Mouse (Mus musculus) intestine, embryonic 15.5 days (tissue): ENCODE results near the gene Perm1. TPM values are rescaled to one million over a fixed set of nuclear protein-coding genes. Genes with fewer than 3 reads are reported as not detected.

ENCODE experiments used
- ATAC-seq: fragments of 200-750 bp; cut with Nextera tagmentation; 2 replicates; pipeline ENCODE4 v1.8.0; 2017; ENCODE audit warnings: moderate TSS enrichment, moderate library complexity
- H3K27ac ChIP-seq: fragments of 300-500 bp; sonication (generic); 2 replicates; pipeline ENCODE4 v1.5.1; 2015; ENCODE audit warnings: mild to moderate bottlenecking, inconsistent platforms
- H3K27me3 ChIP-seq: fragments of 300-500 bp; sonication (generic); replicated peaks from 2 replicates; pipeline ENCODE4 v1.6.1; 2015; ENCODE audit warnings: inconsistent platforms
- H3K36me3 ChIP-seq: fragments of 300-500 bp; sonication (generic); 2 replicates; pipeline ENCODE4 v1.6.1; 2015; ENCODE audit warnings: inconsistent platforms
- H3K4me1 ChIP-seq: fragments of 300-500 bp; sonication (generic); replicated peaks from 2 replicates; pipeline ENCODE4 v1.6.1; 2015; ENCODE audit warnings: inconsistent platforms
- H3K4me2 ChIP-seq: fragments of 300-500 bp; sonication (generic); replicated peaks from 2 replicates; pipeline ENCODE4 v1.6.1; 2015; ENCODE audit warnings: mild to moderate bottlenecking, inconsistent platforms
- H3K4me3 ChIP-seq: fragments of 300-500 bp; sonication (generic); replicated peaks from 2 replicates; pipeline ENCODE4 v1.5.1; 2015; ENCODE audit warnings: inconsistent platforms
- H3K9ac ChIP-seq: fragments of 300-500 bp; sonication (generic); 2 replicates; pipeline ENCODE4 v1.6.1; 2015; ENCODE audit warnings: inconsistent platforms
- H3K9me3 ChIP-seq: fragments of 300-500 bp; sonication (generic); 2 replicates; pipeline ENCODE4 v1.6.1; 2016; ENCODE audit warnings: inconsistent platforms
- WGBS: fragments of 180-500 bp; shearing (Covaris S2); methylation state at CpG from one replicate; pipeline ENCODE4 v1.1.7; 2015; 5-methylcytosine and 5-hydroxymethylcytosine counted together
- polyA plus RNA-seq: library from polyadenylated mRNA; unstranded; fragments of >200 nt; fragmentation: Nextera tagmentation; extraction: Ambion mirVana; gene quantifications from 2 replicates; pipeline ENCODE4 v1.2.1, GENCODE M21; 2015

The Perm1 gene
- polyA plus RNA-seq, 1 experiment from 2014 or later = 0.40 TPM

- Histone ChIP-seq H3K9ac (peak overlapping the region; percentile 46), H3K27ac (peak overlapping the region; percentile 45; the same call in 1 of the 2 replicates), H3K4me3 (peak overlapping the region; percentile 54), H3K9me3 (no peaks in the 10 kb centered on the region), H3K27me3 (peaks cover 13% of the 10 kb centered on the region; the same call in 1 of the 2 replicates), H3K4me1 (no peaks in the 10 kb centered on the region; the same call in 1 of the 2 replicates), H3K36me3 (no peaks in the 10 kb centered on the region), H3K4me2 (peak overlapping the region; percentile 94)
- peak; percentile 53 for ATAC-seq
- under 1% methylated on average over 49 of the region's 49 CpGs for WGBS
Measured at GRCm38 (mm10) chr4:156203413-156204131, 12.1 kb upstream of the Perm1 start.

- Histone ChIP-seq H3K27ac (no peak overlapping the region), H3K9ac (no peak overlapping the region), H3K4me1 (no peaks in the 10 kb centered on the region; the same call in 1 of the 2 replicates), H3K36me3 (no peaks in the 10 kb centered on the region), H3K9me3 (no peaks in the 10 kb centered on the region), H3K4me2 (no peak overlapping the region), H3K27me3 (peaks cover 5% of the 10 kb centered on the region; the same call in 1 of the 2 replicates), H3K4me3 (no peak overlapping the region)
- no peak for ATAC-seq
- WGBS = 84% methylated on average over 4 of the region's 4 CpGs
Measured at GRCm38 (mm10) chr4:156208872-156209271, 6.8 kb upstream of the Perm1 start.

- Histone ChIP-seq H3K4me1 (no peaks in the 10 kb centered on the region), H3K9me3 (no peaks in the 10 kb centered on the region), H3K27ac (no peak overlapping the region), H3K4me2 (no peak overlapping the region), H3K36me3 (no peaks in the 10 kb centered on the region), H3K4me3 (no peak overlapping the region), H3K27me3 (no peaks in the 10 kb centered on the region), H3K9ac (no peak overlapping the region)
- ATAC-seq = no peak
- WGBS = 73% methylated on average over 13 of the region's 13 CpGs
Measured at GRCm38 (mm10) chr4:156209963-156210635, 5.6 kb upstream of the Perm1 start.

DNA sequence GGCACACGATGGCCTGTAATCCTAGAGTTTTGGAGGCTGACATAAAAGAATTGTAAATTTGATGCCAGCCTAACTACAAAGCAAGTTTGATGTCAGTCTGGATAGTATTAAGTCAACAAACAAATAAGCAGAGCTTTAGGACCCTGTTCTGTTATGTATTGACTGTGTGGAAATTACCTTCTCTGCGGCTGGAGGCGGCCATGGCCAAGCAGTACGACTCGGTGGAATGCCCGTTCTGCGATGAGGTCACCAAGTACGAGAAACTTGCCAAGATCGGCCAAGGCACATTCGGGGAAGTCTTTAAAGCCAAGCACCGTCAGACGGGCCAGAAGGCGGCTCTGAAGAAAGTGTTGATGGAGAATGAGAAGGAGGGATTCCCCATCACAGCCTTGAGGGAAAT, 2.5 kb upstream of the Perm1 start:
- Histone ChIP-seq H3K36me3 (no peaks in the 10 kb centered on the region), H3K4me3 (no peak overlapping the region), H3K4me1 (no peaks in the 10 kb centered on the region), H3K27me3 (no peaks in the 10 kb centered on the region), H3K9me3 (no peaks in the 10 kb centered on the region), H3K9ac (no peak overlapping the region), H3K27ac (no peak overlapping the region), H3K4me2 (no peak overlapping the region)
- no peak for ATAC-seq
- WGBS = 92% methylated on average over 13 of the region's 13 CpGs

- Histone ChIP-seq H3K27me3 (no peaks in the 10 kb centered on the region), H3K27ac (no peak overlapping the region), H3K9me3 (no peaks in the 10 kb centered on the region), H3K4me2 (no peak overlapping the region), H3K4me3 (no peak overlapping the region), H3K36me3 (no peaks in the 10 kb centered on the region), H3K4me1 (no peaks in the 10 kb centered on the region), H3K9ac (no peak overlapping the region)
- no peak for ATAC-seq
- WGBS = 81% methylated on average over 2 of the region's 2 CpGs
Measured at GRCm38 (mm10) chr4:156216196-156216595, 528 bp downstream of the Perm1 start.

- H3K4me1 ChIP-seq = no peaks in the 10 kb centered on the region
- 76% methylated on average over 16 of the region's 16 CpGs for WGBS
- no peak overlapping the region for H3K4me2 ChIP-seq
- H3K27ac ChIP-seq = no peak overlapping the region
- H3K4me3 ChIP-seq = no peak overlapping the region
- H3K9ac ChIP-seq = no peak overlapping the region
- ATAC-seq = no peak
- H3K36me3 ChIP-seq = no peaks in the 10 kb centered on the region
- no peaks in the 10 kb centered on the region for H3K27me3 ChIP-seq
- no peaks in the 10 kb centered on the region for H3K9me3 ChIP-seq
Measured at GRCm38 (mm10) chr4:156217022-156217669, 1.5 kb downstream of the Perm1 start.

GRCm38 (mm10) chr4:156217838-156218237, 2.2 kb downstream of the Perm1 start:
- no peak for ATAC-seq
- Histone ChIP-seq H3K4me1 (no peaks in the 10 kb centered on the region), H3K9me3 (no peaks in the 10 kb centered on the region), H3K27me3 (no peaks in the 10 kb centered on the region), H3K36me3 (no peaks in the 10 kb centered on the region), H3K27ac (no peak overlapping the region), H3K4me3 (no peak overlapping the region), H3K9ac (no peak overlapping the region), H3K4me2 (no peak overlapping the region)
- 84% methylated on average over 16 of the region's 16 CpGs for WGBS

- Histone ChIP-seq H3K27me3 (no peaks in the 10 kb centered on the region), H3K4me1 (no peaks in the 10 kb centered on the region), H3K9me3 (no peaks in the 10 kb centered on the region), H3K27ac (no peak overlapping the region), H3K4me3 (no peak overlapping the region), H3K4me2 (no peak overlapping the region), H3K9ac (no peak overlapping the region), H3K36me3 (no peaks in the 10 kb centered on the region)
- no peak for ATAC-seq
- WGBS = 87% methylated on average over 11 of the region's 11 CpGs
Measured at GRCm38 (mm10) chr4:156219936-156220335, 4.3 kb downstream of the Perm1 start.

DNA sequence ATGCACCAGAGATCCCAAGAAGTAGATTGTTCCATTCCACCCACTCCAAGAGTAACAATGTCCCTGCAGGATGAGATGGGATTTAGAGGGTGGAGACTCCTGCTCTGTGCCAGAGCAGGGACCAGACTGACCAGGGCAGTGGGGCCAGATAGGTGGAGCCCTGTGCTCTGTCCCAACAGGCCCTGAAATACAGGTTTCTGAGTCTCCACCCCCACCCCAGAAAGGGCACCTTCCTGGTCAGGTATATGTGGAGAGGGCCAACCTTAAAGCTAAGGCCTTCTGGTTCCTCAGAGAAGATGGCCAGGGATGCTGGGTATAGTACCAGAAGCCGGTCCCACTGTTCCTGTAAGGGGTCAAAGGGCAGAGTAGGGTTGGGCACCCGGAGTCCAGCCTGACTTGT, 8.6 kb downstream of the Perm1 start:
- H3K27me3 ChIP-seq = no peaks in the 10 kb centered on the region
- 0 out of 2 replicates have a peak, but pooled peaks cover 4% of the 10 kb centered on the region for H3K36me3 ChIP-seq
- no peak overlapping the region for H3K27ac ChIP-seq
- no peak overlapping the region for H3K9ac ChIP-seq
- no peak overlapping the region for H3K4me3 ChIP-seq
- H3K4me1 ChIP-seq = peaks cover 15% of the 10 kb centered on the region
- no peaks in the 10 kb centered on the region for H3K9me3 ChIP-seq
- ATAC-seq = no peak
- WGBS = 79% methylated on average over 2 of the region's 2 CpGs
- H3K4me2 ChIP-seq = no peak overlapping the region

DNA sequence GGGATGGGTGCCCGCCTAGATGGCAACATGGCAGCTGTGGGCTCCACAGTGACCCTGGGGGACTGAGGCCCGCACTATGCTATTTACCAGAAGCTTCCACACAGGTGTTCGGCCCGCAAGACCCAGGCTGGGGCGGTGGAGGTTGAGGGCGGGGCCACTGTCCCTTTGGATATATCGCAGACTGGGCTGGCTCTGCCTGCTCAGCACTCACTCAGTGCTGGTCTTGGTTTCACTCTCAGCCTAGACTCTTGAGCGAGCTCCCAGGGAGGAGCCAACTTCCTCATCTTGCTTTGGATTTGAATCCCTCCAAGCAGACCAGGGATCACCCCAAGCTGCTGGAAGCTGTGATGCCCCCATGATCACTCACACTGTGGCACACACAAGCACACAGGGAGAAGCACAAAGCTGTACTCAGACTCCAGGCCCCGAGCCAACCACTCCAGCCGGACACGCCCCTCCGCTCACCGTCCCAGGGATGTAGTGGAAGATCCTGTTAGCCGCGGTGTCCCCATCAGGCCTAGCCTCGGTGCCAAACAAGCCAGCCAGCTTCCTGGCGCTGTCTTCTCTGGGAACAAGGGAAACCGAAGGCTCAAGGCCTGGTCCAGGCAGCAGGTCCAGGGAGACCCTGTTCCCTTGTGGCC, 12.2 kb downstream of the Perm1 start:
- ATAC-seq = peak; percentile 48
- H3K36me3 ChIP-seq = peaks cover 31% of the 10 kb centered on the region
- H3K9me3 ChIP-seq = no peaks in the 10 kb centered on the region
- no peak overlapping the region for H3K27ac ChIP-seq
- WGBS = 31% methylated on average over 18 of the region's 18 CpGs
- H3K4me3 ChIP-seq = peak overlapping the region; percentile 20; the same call in 1 of the 2 replicates
- peaks cover 15% of the 10 kb centered on the region for H3K4me1 ChIP-seq
- no peaks in the 10 kb centered on the region for H3K27me3 ChIP-seq
- H3K4me2 ChIP-seq = peak overlapping the region; percentile 50
- H3K9ac ChIP-seq = peak overlapping the region; percentile 13; the same call in 1 of the 2 replicates

DNA sequence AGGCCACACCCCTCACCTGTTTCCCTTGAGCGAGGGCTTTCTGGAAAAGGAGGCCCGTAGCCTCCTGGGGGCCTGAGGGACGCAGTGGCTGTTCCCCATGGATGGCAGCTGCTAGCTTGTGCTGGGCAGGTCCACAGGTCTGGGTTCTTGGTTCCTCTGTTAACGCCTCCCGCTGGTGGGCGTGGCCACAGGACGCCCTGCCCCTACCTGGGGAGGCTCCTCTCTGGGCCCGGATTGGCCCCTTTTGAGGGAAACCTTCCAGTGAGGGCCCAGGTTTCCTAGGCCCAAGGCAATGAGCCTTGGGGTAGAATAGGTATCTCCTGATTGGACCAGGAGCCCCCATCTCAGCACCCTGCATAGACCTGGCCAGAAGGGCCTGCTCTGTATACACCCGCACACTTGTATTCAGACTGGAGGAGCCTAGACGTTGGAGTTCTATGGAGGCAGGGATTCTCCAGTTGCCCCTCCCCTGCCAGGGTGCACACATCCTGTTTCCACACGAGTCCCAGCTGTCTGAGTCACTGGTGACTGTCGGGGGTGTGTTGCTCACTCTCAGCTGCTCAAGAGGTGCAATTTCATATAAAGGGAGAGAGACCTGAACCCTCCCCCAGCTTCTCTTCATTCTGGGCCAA, 12.8 kb downstream of the Perm1 start:
- Histone ChIP-seq H3K27ac (no peak overlapping the region), H3K4me3 (peak overlapping the region; percentile 20; the same call in 1 of the 2 replicates)

More for the DNA sequence above, 12.8 kb downstream of the Perm1 start:
- Histone ChIP-seq H3K4me2 (peak overlapping the region; percentile 50), H3K36me3 (peaks cover 31% of the 10 kb centered on the region), H3K27me3 (no peaks in the 10 kb centered on the region), H3K9me3 (no peaks in the 10 kb centered on the region), H3K9ac (peak overlapping the region; percentile 13; the same call in 1 of the 2 replicates), H3K4me1 (peaks cover 18% of the 10 kb centered on the region)
- ATAC-seq = peak; percentile 83
- WGBS = 19% methylated on average over 12 of the region's 12 CpGs
